Mouse (Mus musculus) cerebellum, adult 8-10 months (tissue): ENCODE results near the gene Kif6.

Source experiments
- DNase-seq: peaks from one replicate; pipeline ENCODE4 v3.0.0; 2022

Kif6 gene

GRCm38 (mm10) chr17:49860057-49860816 lies 245.3 kb downstream of the Kif6 start:
- DNase-seq = no peak

- DNase-seq = no peak
These were observed 248.7 kb downstream of the Kif6 start for GRCm38 (mm10) chr17:49863597-49863996.

GRCm38 (mm10) chr17:49865604-49866003 lies 250.7 kb downstream of the Kif6 start:
- no peak for DNase-seq

GRCm38 (mm10) chr17:49866653-49867215 lies 251.8 kb downstream of the Kif6 start:
- no peak for DNase-seq

GRCm38 (mm10) chr17:49867321-49868137 lies 252.6 kb downstream of the Kif6 start:
- DNase-seq = no peak

- no peak for DNase-seq
These were observed 254.3 kb downstream of the Kif6 start for GRCm38 (mm10) chr17:49869246-49869645.

- no peak for DNase-seq
These were observed 257.4 kb downstream of the Kif6 start for GRCm38 (mm10) chr17:49872305-49872704.

GRCm38 (mm10) chr17:49874746-49875145 lies 259.8 kb downstream of the Kif6 start:
- no peak for DNase-seq

- DNase-seq = no peak
These were observed 260.5 kb downstream of the Kif6 start for GRCm38 (mm10) chr17:49875401-49875800.

GRCm38 (mm10) chr17:49875939-49876651 lies 261.2 kb downstream of the Kif6 start:
- no peak for DNase-seq

GRCm38 (mm10) chr17:49880919-49881744 lies 266.2 kb downstream of the Kif6 start:
- no peak for DNase-seq

GRCm38 (mm10) chr17:49881796-49882195 lies 266.9 kb downstream of the Kif6 start:
- no peak for DNase-seq

- DNase-seq = no peak
These were observed 268.3 kb downstream of the Kif6 start for GRCm38 (mm10) chr17:49883136-49883755.

- no peak for DNase-seq
These were observed 270.1 kb downstream of the Kif6 start for GRCm38 (mm10) chr17:49885035-49885434.

- DNase-seq = no peak
These were observed 274.7 kb downstream of the Kif6 start for GRCm38 (mm10) chr17:49889629-49890028.

GRCm38 (mm10) chr17:49890861-49891260 lies 275.9 kb downstream of the Kif6 start:
- DNase-seq = no peak

GRCm38 (mm10) chr17:49892390-49892789 lies 277.5 kb downstream of the Kif6 start:
- DNase-seq = no peak

- no peak for DNase-seq
These were observed 279.5 kb downstream of the Kif6 start for GRCm38 (mm10) chr17:49894471-49894870.

- peak; percentile 86 for DNase-seq
These were observed 284.0 kb downstream of the Kif6 start for GRCm38 (mm10) chr17:49898849-49899331.

- no peak for DNase-seq
These were observed 287.7 kb downstream of the Kif6 start for GRCm38 (mm10) chr17:49902613-49903012.

- DNase-seq = no peak
These were observed 308.5 kb downstream of the Kif6 start for GRCm38 (mm10) chr17:49923429-49923828.

GRCm38 (mm10) chr17:49927611-49928010 lies 312.7 kb downstream of the Kif6 start:
- DNase-seq = no peak
